Mouse (Mus musculus) gastrocnemius, adult 18-20 months (tissue): ENCODE measurements around the gene Tstd3. TPM values are rescaled to one million over a fixed set of nuclear protein-coding genes. Genes with fewer than 3 reads are reported as not detected.

Experiments used
- DNase-seq: peaks from one replicate; pipeline ENCODE4 v3.0.0; 2021; ENCODE audit warnings: low spot score
- long read RNA-seq, 2 experiments: library from polyadenylated mRNA; stranded (forward); transcript quantifications; one replicate each; pipeline ENCODE4 v2.0.0; 2021
- total RNA-seq, 2 experiments: library from RNA; stranded (reverse); gene quantifications; 2 replicates each; pipeline ENCODE4 v1.2.3; 2021

Gene Tstd3
- total RNA-seq: 10 to 100 TPM; 14.5 to 15.0 TPM
- long read RNA-seq, experiment 1, transcript Tstd3-201 (4 exons, 1,588 nt): major isoform, 13 of 15 reads
- long read RNA-seq, experiment 1, partial matches to known transcripts: 0 of 15 reads
- long read RNA-seq, experiment 1, other reads (novel, unspliced or antisense): 2 of 15 reads
- long read RNA-seq, experiment 2, transcript Tstd3-201 (4 exons, 1,588 nt): major isoform, 21 of 21 reads
- long read RNA-seq, experiment 2, partial matches to known transcripts: 0 of 21 reads
- long read RNA-seq, experiment 2, other reads (novel, unspliced or antisense): 0 of 21 reads

DNA sequence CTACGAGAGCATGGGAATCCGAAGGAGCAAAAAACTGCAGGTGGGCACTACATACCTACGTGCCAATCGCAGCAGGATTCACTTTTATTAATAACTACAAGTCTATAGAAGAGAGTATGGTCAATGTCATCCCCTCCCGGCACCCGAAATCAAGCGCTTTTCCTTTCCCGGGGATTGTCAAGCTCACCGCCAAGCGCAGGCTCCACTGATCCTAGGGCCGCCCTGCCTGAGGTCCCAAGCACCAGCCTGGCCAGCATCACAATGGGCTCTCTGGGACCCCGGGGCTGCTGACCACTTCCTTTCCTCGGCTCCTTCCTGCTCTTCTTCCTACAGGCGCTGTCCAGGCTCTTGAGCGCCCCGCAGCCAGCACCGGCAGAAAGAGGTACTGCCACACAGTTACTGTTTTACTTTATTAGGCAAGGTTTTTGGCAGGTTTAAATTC lies at the start of gene Tstd3, which contains the start of gene Usp45:
Gene Tstd3 (minus strand): TSS at position 350 of the 442 bp plus-strand sequence.
Gene Usp45 (plus strand): TSS at position 294 of the 442 bp plus-strand sequence.
- DNase-seq: peak; percentile 80

- peak; percentile 32 for DNase-seq
These were observed 47.0 kb upstream of the Tstd3 start for GRCm38 (mm10) chr4:21814029-21814428.

DNA sequence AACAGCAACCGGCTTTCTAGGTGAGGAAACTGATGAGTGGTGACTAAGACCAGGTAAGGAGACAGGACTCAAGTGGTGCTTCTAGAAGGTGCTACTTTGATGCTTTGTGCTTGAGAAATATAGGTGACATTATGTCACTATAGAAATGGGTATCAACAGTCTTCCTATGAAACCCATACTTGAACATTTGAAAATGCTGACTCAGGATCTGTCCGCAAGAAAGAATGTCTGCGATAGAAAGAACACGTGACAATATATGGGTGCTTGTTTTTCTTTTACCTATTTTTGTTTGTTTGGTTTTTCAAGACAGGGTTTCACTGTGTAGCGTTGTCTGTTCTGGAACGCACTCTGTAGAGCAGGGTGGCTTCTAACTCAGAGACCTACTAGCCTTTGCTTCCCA lies 45.6 kb upstream of the Tstd3 start:
- no peak for DNase-seq

DNA sequence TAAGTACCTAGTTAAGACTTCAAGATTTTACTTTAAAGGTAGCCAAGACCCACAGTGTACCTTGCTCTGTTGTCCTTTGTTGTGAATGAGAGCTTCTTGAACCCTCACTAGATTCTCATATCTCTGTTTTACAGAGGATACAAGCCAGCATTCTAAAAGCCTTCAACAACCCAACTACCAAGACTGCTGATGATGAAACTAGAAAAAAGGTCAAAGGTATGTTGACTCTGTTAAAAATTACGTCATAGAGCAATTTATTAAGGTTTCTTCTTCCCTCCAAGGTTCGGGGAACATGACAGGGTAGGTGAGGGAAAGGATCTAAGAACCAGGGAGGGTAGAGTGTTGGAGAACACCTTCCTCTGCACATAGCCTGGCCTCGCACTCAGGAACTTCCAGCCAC lies 43.6 kb upstream of the Tstd3 start:
- no peak for DNase-seq

DNA sequence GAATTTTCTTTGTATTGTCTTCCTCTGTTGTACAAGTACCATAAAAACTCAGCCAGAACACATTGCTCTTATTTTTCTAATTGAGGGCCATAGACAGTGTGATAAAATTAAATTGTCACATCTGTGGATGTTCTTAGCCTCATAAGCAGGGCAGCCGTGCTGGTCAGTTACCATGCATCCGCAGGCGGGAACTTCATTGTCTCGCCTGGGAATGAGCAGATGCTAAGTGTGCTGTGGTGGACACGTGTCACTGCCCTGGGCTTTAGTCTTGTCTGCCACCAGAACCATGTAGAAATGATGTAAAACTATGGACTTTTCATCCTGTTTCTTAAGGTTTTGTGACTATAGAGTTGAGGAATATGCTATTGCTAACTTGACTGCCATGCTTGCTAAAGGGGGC lies 40.2 kb upstream of the Tstd3 start:
- no peak for DNase-seq

GRCm38 (mm10) chr4:21801620-21802019 lies 34.6 kb upstream of the Tstd3 start:
- no peak for DNase-seq

DNA sequence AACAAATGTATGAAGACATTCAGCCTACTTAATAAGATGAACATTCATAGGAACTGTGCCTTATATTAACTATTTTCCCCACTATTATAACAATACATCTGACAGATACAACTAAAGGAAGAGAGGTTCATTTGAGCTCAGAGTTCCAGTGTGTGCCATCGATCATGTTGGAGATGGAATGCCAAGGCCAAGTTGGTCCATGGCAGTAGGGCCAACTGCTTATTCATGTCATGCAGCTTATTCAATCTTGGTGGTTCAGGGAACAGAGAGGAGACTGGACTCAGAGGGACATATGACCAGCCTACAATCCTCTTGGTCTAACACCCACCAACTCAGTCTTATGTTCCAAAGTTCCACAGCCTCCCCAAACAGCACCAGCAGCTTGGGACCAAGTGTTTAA lies 34.0 kb upstream of the Tstd3 start:
- no peak for DNase-seq

DNA sequence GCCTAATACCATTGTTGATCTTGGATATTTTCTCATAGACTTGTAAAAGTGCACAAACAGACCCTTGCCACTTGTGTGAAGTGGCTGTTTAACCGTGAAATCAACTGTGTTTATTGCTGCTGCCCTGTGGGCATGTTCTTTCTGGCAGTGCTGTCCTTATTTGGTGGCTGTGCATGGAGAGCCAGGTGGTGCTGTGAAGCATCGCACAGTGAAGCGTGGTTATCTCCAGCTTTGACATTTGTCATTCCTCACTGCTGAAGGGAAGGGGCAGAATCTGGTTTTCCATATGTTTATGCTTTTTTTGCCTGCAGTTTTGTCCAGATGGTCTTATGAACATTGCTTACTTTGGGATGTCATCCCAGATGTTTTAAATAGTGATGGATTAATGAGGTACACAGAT lies 26.6 kb upstream of the Tstd3 start:
- no peak for DNase-seq

GRCm38 (mm10) chr4:21789836-21790235 lies 22.8 kb upstream of the Tstd3 start:
- no peak for DNase-seq

DNA sequence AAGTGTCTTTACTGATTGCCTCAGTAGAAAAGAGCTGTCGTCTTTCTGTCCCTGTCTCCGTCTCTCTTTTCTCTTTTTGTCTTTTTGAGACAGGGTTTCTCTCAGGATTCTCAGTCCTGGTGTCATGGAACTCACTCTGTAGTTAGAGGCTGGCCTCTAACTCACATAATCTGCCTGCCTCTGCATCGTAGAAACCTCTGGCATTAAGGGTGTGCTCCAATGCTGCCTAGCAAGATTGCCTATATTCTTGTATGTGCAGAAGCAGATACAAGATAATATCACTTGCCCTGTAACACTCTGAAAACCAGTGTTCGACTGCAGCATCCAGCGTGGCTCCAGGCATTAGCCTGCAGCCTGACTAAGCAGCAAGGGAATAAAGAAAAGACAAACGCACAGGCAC lies 21.9 kb upstream of the Tstd3 start:
- no peak for DNase-seq

GRCm38 (mm10) chr4:21786268-21786667 lies 19.3 kb upstream of the Tstd3 start:
- no peak for DNase-seq

DNA sequence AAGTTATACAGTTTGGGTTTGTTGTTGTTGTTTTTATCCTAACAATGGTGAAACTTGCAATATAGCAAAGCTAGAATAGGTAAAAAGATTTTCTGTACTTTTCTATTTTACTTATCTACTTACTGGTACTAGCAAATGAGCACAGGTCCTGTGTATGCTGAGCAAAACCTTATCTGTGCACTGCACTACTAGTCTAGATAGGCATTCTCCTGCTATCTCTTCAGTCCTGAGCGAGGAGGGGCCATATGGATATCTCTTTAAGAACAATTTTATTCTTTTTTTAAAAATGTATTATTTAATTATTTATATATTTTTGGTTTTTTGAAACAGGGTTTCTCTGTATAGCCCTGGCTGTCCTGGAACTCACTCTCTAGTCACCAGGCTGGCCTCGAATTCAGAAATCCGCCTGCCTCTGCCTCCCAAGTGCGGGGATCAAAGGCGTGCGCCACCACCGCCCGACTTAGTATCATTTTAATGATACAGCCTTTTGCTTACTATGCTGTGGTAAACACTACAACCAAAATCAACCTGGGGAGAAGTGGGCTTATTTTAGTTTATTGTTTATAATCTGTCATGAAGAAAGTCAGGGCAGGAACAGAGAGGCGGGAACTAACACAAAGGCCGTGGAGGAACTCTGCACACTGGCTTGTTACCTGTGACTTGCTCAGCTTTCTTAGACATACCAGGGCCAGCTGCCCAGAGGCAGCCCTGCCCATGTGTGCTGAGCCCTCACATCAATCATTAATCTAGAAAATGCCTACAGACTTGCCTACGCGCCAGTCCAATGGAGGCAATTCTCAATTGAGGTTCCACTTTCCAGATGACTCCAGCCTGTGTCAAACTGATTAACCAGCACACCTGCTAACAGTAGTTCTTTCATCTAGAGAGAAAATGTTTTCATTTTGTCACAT lies 14.1 kb upstream of the Tstd3 start:
- no peak for DNase-seq

DNA sequence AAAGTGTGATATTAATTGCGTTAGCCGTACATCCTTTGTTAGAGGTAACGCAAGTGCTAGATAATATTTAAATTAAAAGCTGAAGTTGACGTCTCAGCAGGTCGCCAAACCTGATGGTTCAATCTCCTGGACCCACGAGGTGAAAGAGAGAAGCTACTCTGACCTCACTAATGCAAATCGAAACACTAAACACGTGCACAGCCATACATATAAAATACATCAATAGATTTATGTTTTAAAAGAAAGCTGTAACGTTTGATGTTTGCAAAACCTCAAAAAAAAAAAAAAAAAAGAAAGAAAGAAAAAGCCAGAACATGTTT lies 9.9 kb upstream of the Tstd3 start:
- DNase-seq: no peak

GRCm38 (mm10) chr4:21776091-21776945 lies 9.3 kb upstream of the Tstd3 start:
- peak; percentile 89 for DNase-seq

- DNase-seq: no peak
These were observed 5.3 kb upstream of the Tstd3 start for GRCm38 (mm10) chr4:21772306-21772705.

GRCm38 (mm10) chr4:21771064-21771463 lies 4.1 kb upstream of the Tstd3 start:
- DNase-seq: no peak

DNA sequence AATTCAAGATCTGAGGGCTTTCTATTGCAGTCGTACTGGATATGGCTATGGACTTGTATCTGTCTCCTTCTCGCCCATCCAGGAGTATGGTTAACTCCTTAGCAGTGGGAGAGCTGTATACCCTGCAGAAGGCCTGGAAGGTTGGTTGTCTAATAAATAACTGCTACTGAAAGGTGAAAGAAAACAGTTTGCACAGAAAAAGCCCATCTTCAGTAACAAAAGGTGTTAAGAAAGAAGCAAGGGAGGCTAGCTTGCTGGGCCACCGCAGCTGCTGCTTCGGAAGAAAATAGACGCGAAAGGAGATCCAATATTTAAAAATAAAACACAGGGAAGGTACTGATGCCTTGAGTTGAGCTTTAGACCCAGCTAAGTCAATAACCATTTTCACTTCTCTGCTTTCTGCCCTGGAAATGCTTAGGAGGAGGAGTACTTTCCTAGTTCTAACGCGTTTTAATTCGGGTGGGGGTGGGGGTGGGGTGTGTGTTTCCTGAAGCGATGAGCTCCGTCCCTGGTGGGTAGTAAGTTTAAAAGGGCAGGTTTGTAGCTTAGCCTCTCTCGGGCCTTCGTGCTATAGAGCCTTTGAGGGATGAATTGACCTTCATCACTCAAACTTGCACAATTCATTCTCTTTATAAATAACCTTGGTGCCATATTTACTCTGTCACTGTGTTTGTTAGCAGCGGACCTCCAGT lies 695 bp downstream of the Tstd3 start:
- DNase-seq: no peak

DNA sequence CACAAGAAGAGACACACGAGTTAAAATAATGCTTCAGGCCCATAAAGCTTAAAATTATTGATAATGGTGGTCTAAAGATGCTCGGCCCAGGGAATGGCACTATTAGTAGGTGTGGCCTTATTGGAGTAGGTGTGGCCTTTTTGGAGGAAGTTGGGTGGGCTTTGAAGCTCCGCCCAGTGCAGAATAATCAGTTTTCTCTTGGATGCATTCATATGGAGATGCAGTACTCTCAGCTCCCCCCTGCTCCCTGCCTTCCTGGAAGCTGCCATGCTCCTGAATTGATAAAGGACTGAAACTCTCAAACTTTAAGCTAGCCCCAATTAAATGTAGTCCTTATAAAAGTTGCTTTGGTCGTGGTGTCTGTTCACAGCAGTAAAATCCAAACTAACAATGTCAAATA lies 3.2 kb downstream of the Tstd3 start:
- no peak for DNase-seq

DNA sequence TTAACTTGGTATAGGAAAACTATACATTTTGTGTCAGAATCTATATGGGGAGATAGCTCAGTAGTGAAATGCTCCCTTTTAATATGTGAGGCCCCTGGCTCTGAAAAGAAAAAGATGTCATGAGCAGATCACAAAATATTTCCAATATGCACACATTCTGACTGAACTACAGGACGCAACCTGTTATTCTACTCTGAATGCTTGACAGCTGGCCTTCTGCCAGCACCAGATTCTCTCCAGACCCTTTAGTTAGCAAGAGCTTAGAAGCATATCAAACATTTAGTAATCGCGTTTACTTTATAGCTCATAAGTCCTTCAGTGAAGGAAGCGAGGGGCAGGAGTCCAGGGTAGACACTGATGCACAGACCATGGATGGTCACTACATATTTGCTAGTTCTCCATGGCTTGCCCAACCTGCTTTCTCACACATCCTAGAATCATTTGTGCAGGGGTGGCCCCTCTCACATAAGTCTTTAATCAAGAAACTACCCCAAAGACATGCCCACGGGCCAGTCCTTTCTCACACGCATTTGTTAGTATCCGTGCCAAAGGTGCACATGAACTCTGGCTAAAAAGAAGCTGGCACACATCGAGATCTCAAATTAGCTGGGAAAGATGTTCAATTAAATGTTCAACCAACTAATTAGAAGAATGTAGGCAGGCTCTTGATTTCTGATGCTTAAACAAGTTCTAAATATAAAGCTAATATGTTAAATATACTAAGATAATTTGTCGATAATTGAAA lies 5.4 kb downstream of the Tstd3 start:
- no peak for DNase-seq

DNA sequence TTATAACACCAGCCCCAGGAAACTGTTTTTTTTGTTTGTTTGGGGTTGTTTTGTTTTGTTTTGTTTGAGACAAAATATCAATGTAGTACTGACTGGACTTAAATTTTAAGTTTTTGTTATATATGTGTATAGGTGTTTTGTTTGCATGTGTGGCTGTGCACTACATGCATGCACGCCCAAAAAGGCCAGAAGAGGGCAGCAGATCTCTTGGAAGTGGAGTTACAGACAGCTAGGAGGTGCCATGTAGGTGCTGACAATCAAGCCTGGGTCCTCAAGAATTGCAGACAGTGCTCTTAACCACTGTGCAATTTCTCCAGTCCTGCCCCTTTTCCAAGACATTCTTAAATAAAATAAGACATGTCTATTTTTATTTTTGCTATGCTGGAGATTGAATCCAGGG lies 8.2 kb downstream of the Tstd3 start:
- no peak for DNase-seq
